Mouse (Mus musculus) thymus, postnatal 36 days (tissue): Measurements from ENCODE around the gene Ccnl2.
A peak's percentile ranks its signal among the peaks of the same experiment; 100 is the strongest.

ENCODE experiments used
- DNase-seq, 2 experiments: peaks; one replicate each; pipeline ENCODE4 v3.0.0; 2022; ENCODE audit warnings: mixed read lengths in 2 of 2

Gene Ccnl2

DNA sequence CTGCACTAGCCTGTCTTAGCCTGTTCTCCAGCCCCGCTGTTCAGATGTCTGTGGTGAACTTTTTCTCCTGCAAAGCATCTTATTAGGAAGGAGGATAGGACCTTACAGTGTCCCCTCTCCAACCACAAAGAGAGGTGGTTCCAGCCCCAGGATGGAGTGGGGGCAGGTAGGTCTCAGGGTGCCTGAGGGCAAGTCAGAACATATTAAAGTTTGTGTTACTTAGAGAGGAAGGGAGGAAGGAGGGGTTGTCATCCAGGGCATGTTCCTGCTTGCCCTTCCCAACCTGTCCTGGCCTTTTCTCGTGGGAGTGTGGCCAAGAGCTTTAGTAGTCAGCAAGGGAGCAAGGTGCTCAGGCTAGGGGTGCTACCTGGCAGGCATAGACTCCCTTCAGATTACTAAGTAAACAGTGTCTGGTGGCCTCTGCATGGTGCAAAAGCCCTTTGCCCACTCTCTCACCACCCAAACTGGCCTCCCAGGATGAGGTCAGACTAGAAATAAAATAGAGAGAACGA lies 21.6 kb upstream of the Ccnl2 start:
- no peak for DNase-seq

DNA sequence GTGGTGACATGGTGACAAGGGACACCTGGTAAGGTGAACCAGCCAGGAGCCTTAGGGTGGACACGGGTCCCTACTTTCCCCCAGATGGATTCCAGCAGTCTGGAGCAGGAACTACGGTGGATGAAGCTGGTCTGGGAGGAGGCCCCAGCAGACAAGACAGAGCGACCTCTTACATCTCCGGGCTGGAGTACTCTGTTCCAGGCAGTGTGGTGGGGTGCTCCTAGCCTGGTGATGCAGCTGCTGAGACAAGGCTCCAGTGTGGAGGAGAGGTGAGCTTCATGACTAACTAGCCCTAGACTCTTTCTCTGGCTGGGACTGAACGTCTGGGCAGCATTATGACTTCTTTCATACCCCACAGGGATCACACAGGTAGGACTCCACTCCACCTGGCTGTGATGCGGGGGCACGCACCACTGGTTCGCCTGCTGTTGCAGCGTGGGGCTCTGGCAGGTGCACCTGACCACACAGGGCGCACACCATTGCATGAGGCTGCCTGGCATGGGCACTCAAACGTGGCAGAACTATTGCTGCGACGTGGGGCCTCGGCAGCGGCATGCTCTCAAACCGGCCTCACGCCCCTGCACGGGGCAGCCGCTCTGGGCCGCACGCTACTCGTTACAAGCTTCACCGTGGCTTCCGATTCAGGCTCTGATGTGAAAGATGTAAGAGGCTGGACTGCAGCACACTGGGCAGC lies 20.9 kb upstream of the Ccnl2 start:
- no peak for DNase-seq

DNA sequence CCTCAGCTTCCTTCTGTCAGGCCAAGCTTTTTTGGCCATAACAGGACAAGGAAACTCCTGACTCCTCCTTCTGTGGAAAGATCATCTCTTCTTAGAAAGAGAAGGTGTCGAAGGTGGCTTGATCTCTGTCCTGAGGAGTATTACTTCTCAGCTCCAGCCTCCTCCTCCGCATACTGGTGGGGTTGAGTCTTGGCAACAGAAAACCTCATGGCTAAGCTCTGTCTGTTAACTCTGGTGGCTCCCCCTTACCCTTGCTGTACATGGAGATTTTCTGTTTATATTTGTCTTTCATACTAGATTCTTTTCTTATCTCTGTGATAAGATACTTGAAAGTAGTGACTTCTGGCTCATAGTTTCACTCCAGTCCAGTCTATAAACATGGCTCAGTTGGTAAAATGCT lies 18.6 kb upstream of the Ccnl2 start:
- no peak for DNase-seq

DNA sequence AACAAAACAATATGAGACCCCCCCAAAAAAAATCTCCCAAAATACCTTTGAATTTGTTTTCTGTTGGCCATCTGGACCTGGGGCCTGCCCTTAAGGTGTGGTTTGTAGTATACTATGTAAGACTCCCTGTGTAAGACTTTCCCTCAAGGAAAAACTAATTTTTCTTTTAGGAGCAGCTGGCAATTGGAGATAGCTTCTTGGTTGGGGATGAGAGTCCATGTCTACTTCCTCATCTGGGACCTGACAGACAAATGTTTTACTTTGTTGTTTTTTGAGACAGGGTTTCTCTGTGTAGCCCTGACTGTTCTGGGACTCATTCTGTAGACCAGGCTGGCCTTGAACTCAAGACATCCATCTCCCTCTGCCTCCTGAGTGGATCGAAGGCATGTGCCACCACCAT lies 10.2 kb upstream of the Ccnl2 start:
- DNase-seq, result no peak

DNA sequence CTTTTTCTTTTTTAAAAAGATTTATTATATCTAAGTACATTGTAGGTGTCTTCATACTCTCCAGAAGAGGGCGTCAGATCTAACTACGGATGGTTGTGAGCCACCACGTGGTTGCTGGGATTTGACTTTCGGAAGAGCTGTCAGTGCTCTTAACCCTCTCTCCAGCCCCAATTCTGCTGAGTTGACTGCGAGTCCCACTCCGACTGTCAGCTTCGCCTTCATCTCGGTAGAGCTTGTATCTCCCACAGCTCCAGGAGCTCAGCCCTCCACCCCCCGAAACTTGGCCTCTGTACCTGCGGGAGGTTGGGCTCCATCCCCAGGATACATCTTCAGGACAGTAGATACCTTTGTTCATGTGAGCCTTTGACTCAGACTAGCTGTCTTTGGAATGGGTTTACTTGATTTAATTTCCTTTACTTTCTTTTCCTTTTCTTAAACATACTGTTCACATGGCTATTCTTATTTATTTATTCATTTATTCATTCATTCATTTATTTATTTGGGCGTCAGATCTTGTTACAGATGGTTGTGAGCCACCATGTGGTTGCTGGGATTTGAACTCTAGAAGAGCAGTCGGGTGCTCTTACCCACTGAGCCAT lies 9.4 kb upstream of the Ccnl2 start, which contains the start of gene Mrpl20:
Gene Mrpl20, plus strand, starts transcription at position 138 of the 599 bp plus-strand sequence.
- DNase-seq, result no peak

DNA sequence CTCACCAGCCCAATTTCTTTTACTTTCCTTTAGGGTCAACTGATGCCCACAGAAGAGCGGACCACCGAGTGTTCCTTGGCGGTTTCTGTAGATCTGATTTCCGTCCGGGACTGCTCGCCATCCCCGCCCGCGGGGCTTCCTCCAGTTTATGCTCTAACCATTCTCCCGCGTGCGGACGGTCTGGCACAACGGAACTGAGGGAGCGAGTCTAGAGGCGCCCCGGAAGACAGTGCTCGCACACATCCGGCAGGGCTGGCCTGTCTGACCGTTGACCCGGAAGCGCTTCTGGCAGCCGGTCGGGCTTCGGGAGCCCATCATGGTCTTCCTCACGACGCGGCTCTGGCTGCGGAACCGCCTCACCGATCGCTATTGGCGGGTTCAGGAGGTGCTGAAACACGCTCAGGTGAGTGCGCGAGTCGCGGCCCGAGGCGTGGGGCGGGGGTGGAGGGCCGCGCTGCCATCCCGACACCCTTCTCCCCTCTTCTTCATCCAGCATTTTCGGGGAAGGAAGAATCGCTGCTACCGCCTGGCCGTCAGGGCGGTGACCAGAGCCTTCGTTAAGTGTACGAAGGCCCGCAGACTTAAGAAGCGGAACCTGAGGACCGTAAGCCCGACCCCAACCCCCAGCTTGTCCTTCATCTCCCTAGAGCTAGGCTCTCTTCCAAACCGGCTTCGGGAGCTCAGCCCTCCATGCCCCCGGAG lies 8.8 kb upstream of the Ccnl2 start:
- peak; percentile 95 to 97 for DNase-seq

DNA sequence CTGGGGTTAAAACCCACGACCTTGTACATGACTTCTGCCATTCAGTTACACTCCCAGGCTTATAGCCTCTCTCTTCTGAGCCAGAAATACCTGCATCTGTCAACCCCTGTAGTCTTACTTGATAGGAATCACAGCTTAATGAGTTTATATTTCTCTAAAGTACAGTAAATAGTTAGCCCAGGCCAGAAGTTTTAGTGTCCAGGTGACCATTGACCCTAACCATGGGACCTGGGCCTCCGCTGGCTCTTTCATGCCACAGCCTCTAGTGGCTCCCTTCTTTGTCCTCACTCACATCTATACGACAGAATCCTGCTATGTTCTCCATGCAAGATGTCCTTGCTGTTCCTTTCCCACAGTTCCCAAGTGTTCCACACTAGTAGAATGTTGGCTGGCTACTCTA lies 4.4 kb upstream of the Ccnl2 start:
- no peak for DNase-seq

DNA sequence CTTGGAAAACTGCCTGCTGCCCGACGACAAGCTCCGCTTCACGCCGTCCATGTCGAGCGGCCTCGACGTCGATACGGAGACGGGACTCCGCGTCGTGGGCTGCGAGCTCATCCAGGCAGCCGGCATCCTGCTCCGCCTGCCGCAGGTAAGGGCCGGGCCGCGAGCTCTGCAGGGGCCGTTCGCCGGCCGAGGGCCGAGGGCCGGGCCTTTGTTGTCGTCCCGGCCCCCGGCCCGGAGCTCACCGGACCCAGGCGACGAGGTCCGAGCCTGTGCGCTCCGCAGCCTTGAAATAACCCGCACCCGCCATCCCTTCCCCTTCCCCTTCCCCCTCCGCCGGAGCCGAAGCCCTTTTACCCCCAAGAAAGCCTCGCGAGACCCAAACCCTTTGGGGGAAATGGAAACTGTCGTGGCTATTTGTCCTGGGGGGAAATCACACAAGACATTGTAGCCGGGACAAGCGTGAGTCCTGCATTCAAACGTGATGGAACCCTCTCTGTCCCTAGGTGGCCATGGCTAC lies 434 bp downstream of the Ccnl2 start:
- DNase-seq, result peak in 1 of 2 experiments; percentile 52

DNA sequence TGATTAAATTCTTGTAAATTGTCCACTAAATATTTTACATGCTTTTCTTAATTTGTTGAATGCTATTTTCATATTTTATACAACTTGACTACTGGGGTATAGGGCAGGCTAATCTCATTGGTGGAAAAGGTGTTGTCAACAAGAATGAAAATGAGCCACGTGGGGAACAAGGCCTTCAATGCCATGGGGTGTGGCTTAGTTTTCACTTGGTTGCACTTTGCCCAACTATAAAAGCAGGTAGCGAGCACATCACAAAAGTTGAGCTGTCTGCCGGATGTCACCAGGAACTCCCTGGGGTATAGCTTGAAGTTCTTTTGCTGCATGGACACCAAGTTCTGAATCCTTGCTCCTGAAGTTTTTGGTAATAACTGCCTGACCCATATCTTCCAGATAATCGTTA lies 5.2 kb downstream of the Ccnl2 start:
- no peak for DNase-seq

DNA sequence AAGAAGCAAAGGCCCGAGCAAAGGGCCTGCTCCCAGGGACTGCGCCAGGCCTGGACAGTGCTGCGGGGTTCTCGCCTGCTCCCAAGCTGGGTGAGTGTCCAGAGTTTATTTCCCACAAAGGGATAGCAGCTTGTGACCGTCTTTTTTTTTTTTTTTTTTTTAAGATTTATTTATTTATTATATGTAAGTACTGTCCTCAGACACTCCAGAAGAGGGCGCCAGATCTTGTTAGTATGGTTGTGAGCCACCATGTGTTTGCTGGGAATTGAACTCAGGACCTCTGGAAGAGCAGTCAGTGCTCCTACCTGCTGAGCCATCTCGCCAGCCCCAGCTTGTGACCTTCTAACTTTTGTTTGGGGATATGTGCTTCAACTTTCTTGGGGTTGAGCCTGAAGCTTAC lies 8.7 kb downstream of the Ccnl2 start:
- no peak for DNase-seq

DNA sequence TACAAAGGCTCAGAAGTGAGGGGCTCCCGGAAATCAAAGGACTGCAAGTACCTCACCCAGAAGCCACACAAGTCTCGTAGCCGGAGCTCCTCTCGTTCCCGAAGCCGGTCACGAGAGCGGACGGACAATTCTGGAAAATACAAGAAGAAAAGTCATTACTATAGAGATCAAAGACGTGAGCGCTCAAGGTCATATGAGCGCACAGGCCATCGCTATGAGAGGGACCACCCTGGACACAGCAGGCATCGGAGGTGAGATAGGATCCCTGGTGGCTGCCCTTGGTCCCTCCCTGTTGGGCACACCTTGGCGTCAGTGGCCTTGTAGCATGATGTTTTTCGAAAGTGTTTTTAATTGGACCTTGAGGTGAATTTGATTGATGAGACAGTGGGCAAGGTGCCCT lies 11.2 kb downstream of the Ccnl2 start:
- DNase-seq, result no peak

DNA sequence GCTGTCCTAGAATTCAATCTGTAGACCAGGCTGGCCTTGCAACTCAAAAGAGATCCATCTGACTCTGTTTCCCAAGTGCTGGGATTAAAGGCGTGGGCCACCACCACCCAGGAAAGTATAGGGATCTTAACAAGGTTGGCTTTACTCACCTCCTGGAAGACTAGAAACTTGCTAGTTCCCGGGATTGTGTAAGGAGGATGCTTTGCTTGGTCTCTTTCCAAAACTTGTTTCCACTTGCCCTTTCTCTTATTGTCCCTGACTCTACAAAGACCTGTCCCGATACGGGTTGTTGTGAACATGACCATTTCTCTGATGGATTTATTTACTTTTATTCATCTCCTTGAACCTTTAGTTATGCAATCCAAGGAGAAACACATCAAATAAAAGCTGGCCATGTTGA lies 17.6 kb downstream of the Ccnl2 start:
- no peak for DNase-seq

DNA sequence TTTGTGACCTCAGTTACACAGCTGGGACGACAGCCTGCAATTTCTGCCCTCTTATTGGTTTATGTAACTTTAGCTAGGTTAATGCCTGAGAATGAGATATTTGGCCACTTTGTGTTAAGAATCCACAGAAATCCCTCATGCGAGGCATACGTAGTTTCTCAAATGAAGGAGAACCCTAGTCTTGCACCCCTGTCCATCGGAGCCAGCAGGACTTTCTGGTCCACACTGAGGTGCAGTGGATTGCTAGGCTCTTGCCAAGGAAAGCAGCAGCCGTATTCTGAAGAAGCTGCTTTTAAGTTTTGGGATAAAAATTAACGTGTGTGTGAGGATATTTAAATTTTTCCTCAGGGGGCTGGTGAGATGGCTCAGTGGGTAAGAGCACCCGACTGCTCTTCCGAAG lies 18.3 kb downstream of the Ccnl2 start:
- DNase-seq, result no peak

DNA sequence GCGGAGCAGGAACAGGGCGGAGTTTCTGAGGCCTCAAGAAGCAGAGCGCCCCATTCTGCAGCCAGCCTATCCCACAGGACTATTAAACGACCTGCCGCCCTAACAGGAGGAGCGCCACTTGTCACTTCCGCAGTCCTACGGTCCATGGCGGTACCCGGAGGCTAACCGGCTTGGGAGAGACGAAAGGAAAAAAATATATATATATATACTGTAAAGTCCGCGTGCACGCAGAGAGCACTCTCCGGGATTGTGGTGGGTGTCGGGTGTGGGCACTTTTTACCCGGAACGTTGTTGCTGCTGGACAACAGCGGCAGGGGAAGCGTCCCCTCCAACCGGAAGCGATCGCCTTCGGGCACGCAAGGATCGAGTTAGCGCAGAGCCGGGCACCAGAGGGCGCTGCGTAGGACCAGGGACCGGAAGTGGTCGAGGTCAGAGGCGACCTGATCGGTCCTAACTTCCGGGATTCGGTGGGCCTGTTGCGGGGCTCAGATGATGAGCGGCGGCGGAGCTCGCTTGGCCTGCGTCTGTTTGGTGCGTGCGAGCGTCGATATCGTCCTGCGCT lies 19.0 kb downstream of the Ccnl2 start, which contains the start of gene Aurkaip1:
Gene Aurkaip1, plus strand, starts transcription at position 68 of the 562 bp plus-strand sequence.
- peak; percentile 95 for DNase-seq

DNA sequence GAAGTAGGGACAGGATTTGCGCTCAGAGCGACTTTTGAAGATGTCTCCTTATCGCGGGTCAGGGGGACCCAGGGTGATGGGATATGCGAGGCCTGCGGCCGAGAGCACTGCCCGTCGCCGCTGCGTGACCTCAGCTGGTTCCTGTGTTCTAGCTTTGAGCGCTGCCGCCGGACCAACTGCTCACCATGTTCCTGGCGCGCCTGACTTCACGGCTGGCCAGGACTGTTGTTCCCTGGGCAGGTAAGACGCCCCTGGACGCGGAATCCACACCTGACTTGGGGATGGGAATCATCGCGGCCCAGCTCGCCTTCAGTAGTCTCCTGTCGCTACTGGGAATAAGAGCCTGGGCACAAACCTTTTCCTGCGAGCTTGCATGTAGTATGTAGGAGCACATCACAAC lies 19.5 kb downstream of the Ccnl2 start:
- no peak for DNase-seq

DNA sequence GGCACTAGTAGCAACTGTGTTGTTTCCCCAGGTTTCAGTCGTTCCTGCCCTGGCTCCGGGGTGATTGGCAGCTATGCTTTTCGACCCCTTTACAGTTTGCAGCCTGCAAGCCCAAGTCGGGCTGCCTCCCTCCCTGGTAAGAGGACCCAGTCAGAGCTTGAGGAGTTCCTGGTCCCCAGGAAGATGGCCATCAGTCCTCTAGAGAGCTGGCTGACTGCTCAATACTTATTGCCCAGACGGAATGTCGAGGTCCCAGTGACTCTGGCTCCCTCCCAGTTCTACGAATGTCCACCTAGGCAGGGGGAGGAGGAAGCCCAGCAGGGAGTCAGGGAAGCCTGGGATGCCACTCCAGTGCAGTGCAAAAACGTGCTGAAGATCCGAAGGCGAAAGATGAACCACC lies 20.0 kb downstream of the Ccnl2 start:
- no peak for DNase-seq

DNA sequence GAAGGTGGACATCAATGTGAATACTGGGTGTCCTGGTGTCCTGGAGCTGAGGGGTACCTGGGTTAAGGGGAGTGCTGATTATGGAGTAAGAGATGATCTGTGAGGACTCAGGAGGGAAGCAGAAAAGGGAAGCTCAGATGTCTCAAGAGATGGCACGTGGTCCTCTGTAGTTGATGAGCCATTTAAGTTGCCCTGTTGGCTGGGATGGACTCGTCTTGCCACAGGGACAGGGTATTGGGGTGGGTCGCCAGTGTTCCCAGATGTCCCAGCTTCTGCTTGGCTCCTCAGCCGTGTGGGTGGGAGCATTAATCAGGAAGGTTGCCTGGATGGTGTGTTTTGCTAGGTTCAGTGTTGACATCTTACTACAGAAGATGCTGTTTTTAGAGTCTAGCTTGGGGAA lies 20.9 kb downstream of the Ccnl2 start:
- no peak for DNase-seq

DNA sequence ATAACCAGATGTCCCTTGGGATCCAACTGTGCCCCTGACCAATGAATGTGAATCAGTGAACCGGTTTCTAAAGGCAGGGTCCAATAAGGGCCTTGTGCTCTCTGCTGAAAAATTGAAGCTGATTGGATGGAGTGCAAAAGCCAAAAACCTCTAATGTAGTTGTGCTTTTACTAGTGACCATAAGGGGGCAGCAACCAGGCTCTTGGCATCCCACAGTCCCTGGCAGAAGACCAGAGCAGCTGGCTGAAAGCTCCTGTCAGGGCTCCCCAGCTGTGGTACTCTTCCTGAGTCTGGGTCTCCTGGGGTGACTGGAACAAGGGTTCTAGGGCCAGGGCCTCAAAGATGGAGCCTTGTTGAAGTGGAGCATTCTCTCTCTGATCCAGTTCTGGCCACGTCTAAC lies 21.5 kb downstream of the Ccnl2 start:
- peak; percentile 58 to 64 for DNase-seq

DNA sequence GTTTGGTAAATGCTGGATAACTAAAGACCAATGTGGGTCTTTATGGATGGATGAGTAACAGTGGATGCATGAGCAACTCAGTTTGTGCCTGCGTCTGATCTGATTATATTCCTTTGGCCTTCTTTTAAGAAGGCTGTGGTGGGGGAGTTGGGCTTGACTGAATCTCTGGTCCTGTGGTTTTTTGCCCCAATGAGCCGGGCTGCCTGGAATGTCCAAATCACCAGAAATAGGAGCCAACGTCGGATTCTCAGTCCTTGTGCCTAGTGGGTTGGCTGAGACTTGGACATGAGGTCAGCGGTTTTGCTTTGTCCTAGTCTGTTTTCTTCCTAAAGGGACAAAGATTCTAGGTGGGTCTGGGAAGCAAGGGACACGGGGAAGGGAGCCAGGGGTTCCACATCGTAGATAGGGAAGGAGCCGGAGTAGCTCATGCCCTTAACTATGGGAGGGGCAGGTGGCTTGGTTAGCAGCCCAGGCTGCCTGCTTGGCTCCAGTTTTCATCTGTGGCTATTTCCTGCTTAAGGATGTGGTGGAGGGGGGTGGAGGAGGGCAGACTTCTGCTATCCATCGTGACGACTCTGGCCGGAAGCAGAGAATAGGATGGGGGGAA lies 25.2 kb downstream of the Ccnl2 start:
- no peak for DNase-seq

DNA sequence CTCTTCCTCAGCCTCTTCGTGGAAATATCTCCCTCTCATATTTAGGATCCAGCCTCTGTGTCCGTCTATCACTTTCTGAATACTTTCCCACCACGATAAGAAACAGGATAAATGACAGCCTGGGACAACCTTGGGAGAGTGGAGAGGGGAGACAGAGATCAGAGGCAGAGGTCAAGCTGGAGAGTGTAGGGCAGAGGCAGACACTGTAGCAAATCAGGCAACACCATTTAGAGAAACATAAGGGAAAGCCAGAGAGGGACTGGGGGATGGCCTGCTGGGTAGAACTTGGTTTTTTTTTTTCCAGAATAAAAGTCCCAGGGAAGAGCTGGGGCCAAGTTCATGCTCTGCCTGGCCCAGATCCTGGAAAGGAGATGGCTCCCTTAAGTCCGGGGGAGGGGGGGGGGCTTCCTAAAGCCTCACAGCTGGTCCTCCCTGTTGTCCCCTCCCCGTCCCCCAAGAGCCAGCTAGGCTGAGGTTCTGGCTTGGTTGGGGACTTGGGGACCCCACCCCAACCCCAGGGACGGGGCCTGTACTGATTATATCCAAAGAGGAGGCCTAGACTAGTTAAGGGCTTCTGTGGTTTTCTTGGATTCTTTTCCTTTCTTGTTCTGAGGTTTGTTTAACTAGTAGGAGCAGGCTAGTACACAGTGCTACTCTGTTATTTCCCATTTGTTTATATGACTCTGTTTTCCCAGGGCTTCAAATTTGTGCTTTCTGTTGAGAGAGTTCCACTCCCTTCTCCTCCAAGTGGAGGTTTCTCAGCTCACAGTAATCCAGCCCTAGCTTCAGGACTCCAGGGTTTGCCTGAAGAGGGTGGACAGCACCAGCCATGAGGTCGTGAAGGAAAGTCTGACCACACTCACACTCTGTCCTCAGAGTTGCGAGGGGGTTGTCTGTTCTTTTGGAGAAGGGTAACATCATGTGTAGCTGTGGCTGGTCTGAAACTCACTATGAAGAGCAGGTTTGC lies 26.2 kb downstream of the Ccnl2 start:
- DNase-seq, result no peak

DNA sequence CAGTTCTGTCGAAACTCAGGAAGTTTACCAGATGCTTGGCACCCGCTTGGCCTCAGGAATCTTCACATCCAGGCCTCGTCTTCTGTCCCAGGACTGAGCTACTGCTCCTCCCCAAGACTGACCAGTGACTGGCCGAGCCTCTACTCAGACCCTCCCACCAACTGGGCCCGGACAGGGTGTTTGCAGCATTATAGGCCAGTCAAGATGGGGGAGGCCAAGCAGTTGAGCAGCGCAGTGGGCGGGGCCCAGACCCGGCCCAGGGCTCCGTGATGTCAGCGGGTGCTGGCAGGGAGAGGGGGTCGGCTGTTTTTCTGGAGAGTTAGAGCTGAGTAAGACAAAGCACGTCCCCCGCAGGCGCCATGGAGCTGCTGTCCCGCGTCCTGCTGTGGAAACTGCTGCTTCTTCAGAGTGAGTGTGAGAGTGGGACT lies 27.2 kb downstream of the Ccnl2 start, which contains the start of gene Mxra8:
Gene Mxra8, plus strand, starts transcription at position 198 of the 428 bp plus-strand sequence.
- DNase-seq, result no peak
